Mouse (Mus musculus) heart, postnatal 0 days (tissue): ENCODE measurements at regions not wholly inside any gene's neighbourhood (a gene's known extent, or its start where the extent isn't known, plus 50 kb on each side); places are given as distances from the start of the nearest gene placed in this dataset.

ENCODE experiments used
- CTCF ChIP-seq: IDR thresholded peaks from 2 replicates; pipeline ENCODE4 v1.5.1; 2016; ENCODE audit warnings: antibody characterized with exemption, control low read depth, low read depth
- EP300 ChIP-seq: IDR thresholded peaks from 2 replicates; pipeline ENCODE4 v1.6.1; 2016; ENCODE audit warnings: antibody characterized with exemption, low read depth

GRCm38 (mm10) chr12:51294971-51295477 lies 52.8 kb upstream of the G2e3 start:
- TF ChIP-seq CTCF = no peak
- no peak for TF ChIP-seq EP300
